Mouse (Mus musculus): ENCODE data around the gene Kmt2c.

- TF ChIP-seq CTCF (IDR thresholded peaks at IDR 0.05; ENCODE audit: extremely low read depth, insufficient read depth, low read length) (no peak), POLR2A (IDR thresholded peaks at IDR 0.05; ENCODE audit: extremely low read depth, insufficient read depth, low read length) (no peak)
Measured at GRCm38 (mm10) chr5:25392655-25393054, 105.9 kb downstream of the Kmt2c start.

Data from cortical plate, adult 2 months (tissue).